ENCODE assay signal across 8 mouse cellular contexts in the genomic region with DNA sequence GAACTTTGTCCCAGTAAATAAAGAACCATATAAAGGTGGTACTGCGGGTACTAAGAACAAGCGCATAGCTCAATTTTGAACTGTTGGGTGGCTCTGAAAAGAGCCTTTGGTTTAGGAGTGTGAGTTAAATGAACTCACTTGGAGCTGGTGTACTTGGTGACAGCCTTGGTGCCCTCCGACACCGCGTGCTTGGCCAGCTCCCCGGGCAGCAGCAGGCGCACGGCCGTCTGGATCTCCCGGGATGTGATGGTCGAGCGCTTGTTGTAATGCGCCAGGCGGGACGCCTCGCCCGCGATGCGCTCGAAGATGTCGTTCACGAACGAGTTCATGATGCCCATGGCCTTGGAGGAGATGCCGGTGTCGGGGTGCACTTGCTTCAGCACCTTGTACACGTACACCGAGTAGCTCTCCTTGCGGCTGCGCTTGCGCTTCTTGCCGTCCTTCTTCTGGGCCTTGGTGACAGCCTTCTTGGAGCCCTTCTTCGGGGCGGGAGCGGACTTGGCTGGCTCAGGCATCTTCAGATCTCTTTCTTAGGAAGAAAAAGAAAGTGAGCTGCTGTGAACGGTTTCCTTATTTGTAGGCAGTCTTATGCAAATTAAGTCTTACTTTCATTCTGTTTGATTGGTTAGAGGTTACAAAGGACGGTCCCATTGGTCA. TPM values are rescaled to one million over a fixed set of nuclear protein-coding genes. Genes with fewer than 3 reads are reported as not detected.
A peak's percentile ranks its signal among the peaks of the same experiment; 100 is the strongest.
DNase-seq lines count a peak whose midpoint lies in the region; ATAC-seq and TF ChIP-seq lines count a peak whose summit lies in the region.
"Not testable (repeated sequence)": the region's sequence is repeated elsewhere in the genome, so short reads cannot be mapped to it uniquely, and the experiment has no call there.

No protein-coding gene starts in this region.

- peak overlapping the region; percentile 80 for H3K4me2 ChIP-seq in heart, embryonic 13.5 days
- peak overlapping the region; percentile 78 for H3K4me2 ChIP-seq in kidney, postnatal 0 days (ENCODE audit: low read length)

- peak overlapping the region; percentile 52 for H3K4me3 ChIP-seq in heart, embryonic 13.5 days
- H3K4me3 ChIP-seq in kidney, postnatal 0 days (replicated peaks; ENCODE audit: low read depth, low read length) = peak overlapping the region; percentile 49
- H3K4me3 ChIP-seq in liver, adult 2 months (ENCODE audit: insufficient read depth, low read depth, low read length) = peak overlapping the region; percentile 72

- not testable (repeated sequence) for H3K79me2 ChIP-seq in liver, adult 2 months (ENCODE audit: control insufficient read depth, insufficient read depth, low read length)

- H3K27ac ChIP-seq in heart, embryonic 13.5 days (replicated peaks) = peak overlapping the region; percentile 95
- H3K27ac ChIP-seq in kidney, postnatal 0 days = peak overlapping the region; percentile 97
- peak overlapping the region; percentile 68 for H3K27ac ChIP-seq in liver, adult 2 months (replicated peaks; ENCODE audit: insufficient read depth, low read depth, low read length)

- peak; percentile 51; the same call in 1 of the 2 replicates for TF ChIP-seq POLR2A in brain, embryonic 14.5 days (IDR thresholded peaks at IDR 0.05; ENCODE audit: borderline replicate concordance, extremely low read depth, insufficient read depth, insufficient read length, poor library complexity, severe bottlenecking)
- TF ChIP-seq POLR2A in liver, adult 2 months (IDR thresholded peaks at IDR 0.05; ENCODE audit: extremely low read depth, insufficient read depth, low read length) = peak; percentile 61

- peak; percentile 68 for ATAC-seq in erythroid progenitor cell, adult 5-6 weeks (replicated peaks; ENCODE audit: low FRiP score, poor library complexity, severe bottlenecking)
- peak; percentile 79 for ATAC-seq in heart, embryonic 13.5 days (ENCODE audit: extremely low read depth, insufficient number of reproducible peaks, low FRiP score, low TSS enrichment)
- peak; percentile 82 for ATAC-seq in kidney, postnatal 0 days (replicated peaks; ENCODE audit: low FRiP score, low read depth)
- ATAC-seq in monocyte, adult 5-6 weeks (replicated peaks; ENCODE audit: insufficient number of reproducible peaks, low FRiP score, low TSS enrichment, poor library complexity, severe bottlenecking) = peak; percentile 78

- not testable (repeated sequence) for H3K36me3 ChIP-seq in heart, embryonic 13.5 days; kidney, postnatal 0 days (ENCODE audit: insufficient read depth, low read length); liver, adult 2 months (ENCODE audit: control insufficient read depth, insufficient read depth, low read length)

- H3K9ac ChIP-seq in heart, embryonic 13.5 days = peak overlapping the region; percentile 90
- H3K9ac ChIP-seq in kidney, postnatal 0 days (ENCODE audit: low read depth, low read length) = peak overlapping the region; percentile 76
- peak overlapping the region; percentile 74 for H3K9ac ChIP-seq in liver, adult 2 months (ENCODE audit: low read depth, low read length)

- H3K9me3 ChIP-seq in heart, embryonic 13.5 days; kidney, postnatal 0 days (replicated peaks; ENCODE audit: low read length): not testable (repeated sequence)

- peak; percentile 83 for DNase-seq in B cell, adult 2 months
- DNase-seq in brain, embryonic 14.5 days (ENCODE audit: low read depth) = peak; percentile 98
- DNase-seq in kidney, postnatal 0 days (ENCODE audit: low spot score) = peak; percentile 98
- peak; percentile 95 for DNase-seq in liver, adult 2 months (ENCODE audit: extremely low read depth, low read depth, low spot score)
- peak; percentile 76 to 86 for DNase-seq in spleen, postnatal 36 days (ENCODE audit: low spot score in 2 of 2)

- H3K4me1 ChIP-seq in heart, embryonic 13.5 days = peaks cover 42% of the 10 kb centered on the region
- not testable (repeated sequence) for H3K4me1 ChIP-seq in kidney, postnatal 0 days (replicated peaks; ENCODE audit: insufficient read depth, low read length)
- H3K4me1 ChIP-seq in liver, adult 2 months (ENCODE audit: control insufficient read depth, insufficient read depth, low read length) = peaks cover 11% of the 10 kb centered on the region; the same call in 1 of the 2 replicates

- WGBS in heart, embryonic 13.5 days = 0% methylated on average over 27 of the region's 36 CpGs
- WGBS in kidney, postnatal 0 days = 0% methylated on average over 21 of the region's 36 CpGs
- under 1% methylated on average over 33 of the region's 36 CpGs for WGBS in liver, adult 2 months

- H3K27me3 ChIP-seq in heart, embryonic 13.5 days (replicated peaks); kidney, postnatal 0 days (ENCODE audit: insufficient read depth, low read length); liver, adult 2 months (ENCODE audit: control insufficient read depth, insufficient read depth, low read length): not testable (repeated sequence)

- not testable (repeated sequence) for TF ChIP-seq CTCF in brain, embryonic 14.5 days (IDR thresholded peaks at IDR 0.05; ENCODE audit: borderline replicate concordance, extremely low read depth, insufficient read depth, insufficient read length); kidney, postnatal 0 days (IDR thresholded peaks at IDR 0.05; ENCODE audit: low read depth); liver, adult 2 months (IDR thresholded peaks at IDR 0.05; ENCODE audit: low read depth, low read length)

RNA-seq across cellular contexts. Expression of gene Hist1h4d, which starts 4.2 kb away (rescaled TPM):
- 6.5 and 18.7 TPM in 2 replicates for polyA plus RNA-seq in brain, embryonic 14.5 days (2012; rRNA removed)
- total RNA-seq in erythroid progenitor cell, adult 5-6 weeks (2015; ENCODE audit: low replicate concordance) = 1,614 and 1,995 TPM in 2 replicates
- total RNA-seq in erythroid progenitor cell, adult 5-6 weeks (2017; ENCODE audit: low replicate concordance) = 2,133 and 2,242 TPM in 2 replicates
- polyA plus RNA-seq in heart, embryonic 13.5 days (2015; fragmentation: Nextera tagmentation; extraction: Ambion mirVana) = 54.8 and 60.0 TPM in 2 replicates
- polyA plus RNA-seq in kidney, postnatal 0 days (2015; fragmentation: Nextera tagmentation; extraction: Ambion mirVana) = 68.3 and 77.0 TPM in 2 replicates
- total RNA-seq in liver, adult 2 months (2014; rRNA removed) = 162 and 174 TPM in 2 replicates
- 2.1 and 2.8 TPM in 2 replicates for polyA plus RNA-seq in liver, adult 2 months (2012; rRNA removed)
- 78.9 to 170 TPM (median 90.0 TPM) in 3 replicates for total RNA-seq in monocyte, adult 5-6 weeks (2017)

RNA-seq across cellular contexts. Expression of gene Hist1h3d, which starts 10.0 kb away (rescaled TPM):
- 21.8 and 24.7 TPM in 2 replicates for polyA plus RNA-seq in brain, embryonic 14.5 days (2012; rRNA removed)
- total RNA-seq in erythroid progenitor cell, adult 5-6 weeks (2015; ENCODE audit: low replicate concordance) = 379 and 393 TPM in 2 replicates
- 236 and 363 TPM in 2 replicates for total RNA-seq in erythroid progenitor cell, adult 5-6 weeks (2017; ENCODE audit: low replicate concordance)
- 2.4 TPM in 2 replicates for polyA plus RNA-seq in heart, embryonic 13.5 days (2015; fragmentation: Nextera tagmentation; extraction: Ambion mirVana)
- polyA plus RNA-seq in kidney, postnatal 0 days (2015; fragmentation: Nextera tagmentation; extraction: Ambion mirVana) = 2.6 and 4.2 TPM in 2 replicates
- total RNA-seq in liver, adult 2 months (2014; rRNA removed) = 3.4 and 5.9 TPM in 2 replicates
- polyA plus RNA-seq in liver, adult 2 months (2012; rRNA removed) = 0.48 and 0.87 TPM in 2 replicates
- total RNA-seq in monocyte, adult 5-6 weeks (2017) = 1.5 to 3.3 TPM (median 2.1 TPM) in 3 replicates

RNA-seq across cellular contexts. Expression of gene Hist1h2ad, which starts 11.4 kb away (rescaled TPM):
- 7.2 and 13.6 TPM in 2 replicates for polyA plus RNA-seq in brain, embryonic 14.5 days (2012; rRNA removed)
- 9.0 and 15.1 TPM in 2 replicates for total RNA-seq in erythroid progenitor cell, adult 5-6 weeks (2015; ENCODE audit: low replicate concordance)
- total RNA-seq in erythroid progenitor cell, adult 5-6 weeks (2017; ENCODE audit: low replicate concordance) = 2,771 and 6,356 TPM in 2 replicates
- 0.60 and 0.84 TPM in 2 replicates for polyA plus RNA-seq in heart, embryonic 13.5 days (2015; fragmentation: Nextera tagmentation; extraction: Ambion mirVana)
- 0.27 and 0.76 TPM in 2 replicates for polyA plus RNA-seq in kidney, postnatal 0 days (2015; fragmentation: Nextera tagmentation; extraction: Ambion mirVana)
- 5.4 and 11.5 TPM in 2 replicates for total RNA-seq in liver, adult 2 months (2014; rRNA removed)
- polyA plus RNA-seq in liver, adult 2 months (2012; rRNA removed) = 1.1 TPM in 1 of 2 replicates, not detected in the other
- 1.5 to 92.8 TPM (median 16.7 TPM) in 3 replicates for total RNA-seq in monocyte, adult 5-6 weeks (2017)

RNA-seq across cellular contexts. Expression of gene Hist1h2bf, which starts 11.6 kb away (rescaled TPM):
- 15.0 and 21.6 TPM in 2 replicates for polyA plus RNA-seq in brain, embryonic 14.5 days (2012; rRNA removed)
- total RNA-seq in erythroid progenitor cell, adult 5-6 weeks (2015; ENCODE audit: low replicate concordance) = 1,210 and 1,460 TPM in 2 replicates
- total RNA-seq in erythroid progenitor cell, adult 5-6 weeks (2017; ENCODE audit: low replicate concordance) = 1,557 and 1,840 TPM in 2 replicates
- polyA plus RNA-seq in heart, embryonic 13.5 days (2015; fragmentation: Nextera tagmentation; extraction: Ambion mirVana) = 1.6 and 3.0 TPM in 2 replicates
- 3.4 TPM in 2 replicates for polyA plus RNA-seq in kidney, postnatal 0 days (2015; fragmentation: Nextera tagmentation; extraction: Ambion mirVana)
- 4.6 and 5.4 TPM in 2 replicates for total RNA-seq in liver, adult 2 months (2014; rRNA removed)
- 0.39 TPM in 1 of 2 replicates, not detected in the other for polyA plus RNA-seq in liver, adult 2 months (2012; rRNA removed)
- total RNA-seq in monocyte, adult 5-6 weeks (2017) = 19.2 to 51.4 TPM (median 45.4 TPM) in 3 replicates

RNA-seq across cellular contexts. Expression of gene Hist1h2bg, which starts 14.4 kb away (rescaled TPM):
- polyA plus RNA-seq in brain, embryonic 14.5 days (2012; rRNA removed) = 44.4 and 68.0 TPM in 2 replicates
- 851 and 976 TPM in 2 replicates for total RNA-seq in erythroid progenitor cell, adult 5-6 weeks (2015; ENCODE audit: low replicate concordance)
- total RNA-seq in erythroid progenitor cell, adult 5-6 weeks (2017; ENCODE audit: low replicate concordance) = 2,677 and 3,057 TPM in 2 replicates
- 3.9 and 4.2 TPM in 2 replicates for polyA plus RNA-seq in heart, embryonic 13.5 days (2015; fragmentation: Nextera tagmentation; extraction: Ambion mirVana)
- 3.4 and 4.1 TPM in 2 replicates for polyA plus RNA-seq in kidney, postnatal 0 days (2015; fragmentation: Nextera tagmentation; extraction: Ambion mirVana)
- 37.2 and 44.6 TPM in 2 replicates for total RNA-seq in liver, adult 2 months (2014; rRNA removed)
- 4.0 and 4.4 TPM in 2 replicates for polyA plus RNA-seq in liver, adult 2 months (2012; rRNA removed)
- total RNA-seq in monocyte, adult 5-6 weeks (2017) = 86.4 to 193 TPM (median 86.9 TPM) in 3 replicates

Comparison
In these comparisons a context has a peak if more than half of its experiments do, and no peak if none do; other contexts are left out.
1. Peak in every context shown above with its lines: DNase-seq, ATAC-seq, H3K4me3 ChIP-seq and H3K27ac ChIP-seq.